Mouse (Mus musculus) heart, adult 2 months (tissue): ENCODE results near the gene Map3k4.

Source experiments
- CTCF ChIP-seq: fragments of 200-600 bp; IDR thresholded peaks from 2 replicates; pipeline ENCODE4 v1.8.1; 2022; ENCODE audit warnings: antibody characterized with exemption, mild to moderate bottlenecking, moderate library complexity
- POLR2A ChIP-seq: fragments of 200-500 bp; IDR thresholded peaks from 2 replicates; pipeline ENCODE4 v1.6.1; 2011; ENCODE audit warnings: mild to moderate bottlenecking, low read depth, low read length, control low read depth; ENCODE audit not compliant: insufficient read depth

DNA sequence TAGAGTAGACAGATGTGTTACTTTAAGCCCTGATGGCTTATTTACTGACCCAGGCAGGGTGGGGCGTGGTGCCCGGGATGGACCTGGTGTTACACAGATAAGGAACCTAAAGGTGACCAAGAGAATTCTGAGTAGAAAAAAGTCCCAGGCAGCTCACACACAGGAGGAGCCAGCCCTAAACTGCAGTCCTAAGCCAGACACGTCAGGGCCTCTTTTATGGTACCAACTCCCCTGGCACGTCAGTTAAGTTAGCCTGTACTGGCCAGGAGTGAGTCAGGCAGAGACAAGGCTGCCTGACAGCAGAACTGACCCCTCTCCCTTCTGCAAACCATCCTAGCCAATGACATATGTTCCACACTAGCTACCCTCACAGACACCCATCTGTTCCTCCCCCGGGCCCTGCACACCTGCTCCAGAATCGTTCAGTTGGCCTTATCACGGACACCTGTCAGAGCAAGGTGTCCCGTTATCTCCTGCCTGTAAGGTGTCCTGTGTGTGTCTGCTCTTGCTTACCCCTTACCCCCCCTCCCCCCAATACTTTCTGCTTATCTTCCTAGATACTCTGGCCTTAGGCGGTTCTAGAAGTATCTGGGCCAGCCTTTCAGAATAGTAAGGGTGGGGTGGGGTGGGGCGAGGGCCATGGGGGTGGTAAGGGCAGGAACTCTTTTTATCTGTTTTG, 113.4 kb downstream of the Map3k4 start:
- TF ChIP-seq POLR2A (no peak), CTCF (no peak)
